Mouse (Mus musculus) lung, postnatal 0 days (tissue): ENCODE data around the gene G6pc3. TPM values are rescaled to one million over a fixed set of nuclear protein-coding genes. Genes with fewer than 3 reads are reported as not detected.

Source experiments
- ATAC-seq: fragments of 200-750 bp; cut with Nextera tagmentation; 2 replicates; pipeline ENCODE4 v1.8.0; 2017; ENCODE audit warnings: moderate library complexity
- DNase-seq: peaks from one replicate; pipeline ENCODE4 v3.0.0-alpha.2; 2016; ENCODE audit warnings: low spot score
- H3K27ac ChIP-seq: fragments of 300-500 bp; sonication (generic); 2 replicates; pipeline ENCODE4 v1.5.1; 2014; ENCODE audit warnings: antibody characterized with exemption, mild to moderate bottlenecking, low read length, mixed read lengths
- H3K27me3 ChIP-seq: fragments of 300-500 bp; sonication (generic); replicated peaks from 2 replicates; pipeline ENCODE4 v1.6.1; 2014; ENCODE audit warnings: low read length, mixed read lengths; ENCODE audit not compliant: insufficient read depth
- H3K36me3 ChIP-seq: fragments of 300-500 bp; sonication (generic); 2 replicates; pipeline ENCODE4 v1.6.1; 2014; ENCODE audit warnings: low read length, mixed read lengths; ENCODE audit not compliant: insufficient read depth
- H3K4me1 ChIP-seq: fragments of 300-500 bp; sonication (generic); 2 replicates; pipeline ENCODE4 v1.6.1; 2014; ENCODE audit warnings: antibody characterized with exemption, low read depth, low read length, mixed read lengths; ENCODE audit not compliant: insufficient read depth
- H3K4me2 ChIP-seq: fragments of 300-500 bp; sonication (generic); replicated peaks from 2 replicates; pipeline ENCODE4 v1.6.1; 2014; ENCODE audit warnings: low read depth, mild to moderate bottlenecking, low read length, moderate library complexity, mixed read lengths
- H3K4me3 ChIP-seq: fragments of 300-500 bp; sonication (generic); 2 replicates; pipeline ENCODE4 v1.5.1; 2014; ENCODE audit warnings: low read depth, low read length
- H3K9ac ChIP-seq: fragments of 300-500 bp; sonication (generic); replicated peaks from 2 replicates; pipeline ENCODE4 v1.6.1; 2014; ENCODE audit warnings: low read depth, mild to moderate bottlenecking
- H3K9me3 ChIP-seq: fragments of 300-500 bp; sonication (generic); 2 replicates; pipeline ENCODE4 v1.6.1; 2016; ENCODE audit warnings: low read length, mixed read lengths
- CTCF ChIP-seq: IDR thresholded peaks from 2 replicates; pipeline ENCODE4 v1.5.1; 2016; ENCODE audit warnings: antibody characterized with exemption, mild to moderate bottlenecking
- EP300 ChIP-seq: IDR thresholded peaks from 2 replicates; pipeline ENCODE4 v1.6.1; 2016; ENCODE audit warnings: antibody characterized with exemption, mild to moderate bottlenecking, control low read depth
- WGBS: fragments of 180-500 bp; shearing (Covaris S2); extraction: QIAGEN DNeasy Blood & Tissue Kit; methylation state at CpG from one replicate; pipeline ENCODE4 v1.1.7; 2014; 5-methylcytosine and 5-hydroxymethylcytosine counted together
- polyA plus RNA-seq: library from polyadenylated mRNA; unstranded; fragments of >200 nt; fragmentation: Nextera tagmentation; extraction: Ambion mirVana; gene quantifications from 2 replicates; pipeline ENCODE4 v1.2.1, GENCODE M21; 2015

The G6pc3 gene
- polyA plus RNA-seq, 1 experiment from 2014 or later = 16.7 TPM

DNA sequence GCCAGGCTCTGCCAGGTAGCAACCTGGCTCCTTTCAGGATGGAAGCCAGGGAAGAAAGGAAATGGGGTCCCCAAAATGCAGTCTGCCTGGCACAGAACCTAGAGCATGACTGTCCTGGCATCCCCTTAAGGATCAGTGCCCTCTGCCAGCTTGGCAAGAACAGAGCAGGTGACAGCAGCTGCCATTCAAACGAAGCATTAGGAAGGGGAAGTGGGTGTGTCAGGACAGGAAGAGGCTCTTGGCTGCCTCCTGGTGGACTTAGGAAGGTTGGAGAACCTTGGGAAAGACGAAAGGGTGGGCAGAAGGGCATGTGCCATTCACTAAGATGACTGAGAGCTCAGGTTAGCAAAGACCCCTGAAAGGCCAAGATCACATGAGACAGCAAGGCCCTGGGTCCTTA is 20.3 kb downstream of the G6pc3 start:
- H3K4me1 ChIP-seq = peaks cover 27% of the 10 kb centered on the region
- H3K4me2 ChIP-seq = no peak overlapping the region
- no peaks in the 10 kb centered on the region for H3K27me3 ChIP-seq
- TF ChIP-seq EP300 = no peak
- peak; percentile 87 for TF ChIP-seq CTCF
- no peaks in the 10 kb centered on the region for H3K9me3 ChIP-seq
- peak; percentile 84 for DNase-seq
- H3K9ac ChIP-seq = no peak overlapping the region
- peaks cover 6% of the 10 kb centered on the region for H3K36me3 ChIP-seq
- H3K27ac ChIP-seq = no peak overlapping the region; the same call in 1 of the 2 replicates
- WGBS = 18% methylated on average over 2 of the region's 2 CpGs
- no peak overlapping the region for H3K4me3 ChIP-seq
- ATAC-seq = peak; percentile 32; the same call in 1 of the 2 replicates

DNA sequence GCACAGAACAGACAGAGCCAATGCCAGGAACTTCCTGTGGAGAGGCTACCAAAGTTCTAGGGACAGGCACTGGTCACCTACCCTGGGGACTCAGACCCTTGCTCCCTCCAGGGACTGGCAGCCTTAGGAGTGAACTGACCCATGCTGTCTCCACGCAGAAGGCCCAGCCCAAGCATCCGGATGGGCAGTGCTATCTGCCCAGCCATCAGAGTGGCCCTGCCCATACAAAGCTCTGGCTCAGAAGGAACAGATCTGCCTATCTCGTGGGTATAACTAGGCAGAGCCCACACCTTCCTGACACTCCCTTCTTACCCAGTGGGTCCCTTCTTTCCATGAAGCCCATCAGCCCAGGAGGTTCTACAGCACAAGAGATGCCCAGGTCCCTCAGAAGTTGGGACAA is 20.8 kb downstream of the G6pc3 start:
- Histone ChIP-seq H3K9me3 (no peaks in the 10 kb centered on the region), H3K4me1 (peaks cover 31% of the 10 kb centered on the region), H3K4me2 (no peak overlapping the region), H3K9ac (no peak overlapping the region), H3K36me3 (peaks cover 5% of the 10 kb centered on the region; the same call in 1 of the 2 replicates), H3K4me3 (no peak overlapping the region), H3K27ac (no peak overlapping the region; the same call in 1 of the 2 replicates), H3K27me3 (no peaks in the 10 kb centered on the region)
- DNase-seq = no peak
- WGBS = 36% methylated on average over 3 of the region's 3 CpGs
- peak; percentile 37 for ATAC-seq
- TF ChIP-seq EP300 = no peak
- no peak for TF ChIP-seq CTCF

DNA sequence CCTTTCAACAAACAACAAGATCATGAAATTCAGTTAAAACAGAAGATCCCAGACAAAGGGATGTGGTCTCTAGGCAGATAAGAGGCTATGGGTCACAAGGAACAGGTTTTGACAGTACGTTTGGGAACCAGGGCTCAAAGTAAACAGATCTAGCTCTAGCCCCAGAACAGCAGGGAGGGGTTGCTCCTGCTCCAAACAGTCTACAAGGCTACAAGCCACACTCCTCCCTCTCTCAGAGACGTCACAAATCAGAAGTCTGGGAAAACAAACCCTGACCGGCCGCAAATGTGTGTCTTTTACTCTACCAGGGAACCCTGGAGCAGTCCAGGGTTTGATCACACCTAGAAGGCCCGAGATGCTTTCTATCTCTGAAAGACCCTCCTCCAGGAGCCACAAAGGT is 21.6 kb downstream of the G6pc3 start:
- DNase-seq (peak; percentile 35), ATAC-seq (no peak)
- no peaks in the 10 kb centered on the region for H3K9me3 ChIP-seq
- no peak overlapping the region for H3K4me2 ChIP-seq
- no peak overlapping the region for H3K27ac ChIP-seq
- H3K9ac ChIP-seq = no peak overlapping the region
- no peak overlapping the region for H3K4me3 ChIP-seq
- 43% methylated on average over 5 of the region's 5 CpGs for whole genome bisulfite sequencing
- peaks cover 5% of the 10 kb centered on the region; the same call in 1 of the 2 replicates for H3K36me3 ChIP-seq
- peaks cover 40% of the 10 kb centered on the region for H3K4me1 ChIP-seq
- H3K27me3 ChIP-seq = no peaks in the 10 kb centered on the region
- TF ChIP-seq CTCF (no peak), EP300 (no peak)

DNA sequence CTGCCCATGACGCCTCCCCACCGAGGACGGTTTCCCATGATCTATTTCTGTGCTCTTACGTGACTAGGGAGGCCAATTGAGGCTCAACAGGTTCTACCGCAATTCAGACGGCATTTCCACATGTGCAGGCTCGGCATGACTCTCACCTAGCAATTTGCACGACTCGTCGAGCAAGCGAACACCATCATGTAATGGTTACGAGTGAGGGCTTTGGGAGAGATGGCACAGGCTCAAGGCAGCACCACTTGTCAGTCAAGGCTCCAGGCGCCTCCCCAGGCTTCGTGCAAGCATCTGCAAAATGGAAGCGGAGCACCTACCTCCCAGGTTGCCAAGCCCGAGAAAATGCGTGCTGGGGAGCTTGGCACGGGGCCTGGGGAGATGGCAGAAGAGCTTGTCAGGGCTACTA is 22.5 kb downstream of the G6pc3 start:
- Histone ChIP-seq H3K4me2 (no peak overlapping the region), H3K4me3 (no peak overlapping the region), H3K4me1 (peaks cover 44% of the 10 kb centered on the region), H3K9ac (no peak overlapping the region), H3K27me3 (no peaks in the 10 kb centered on the region), H3K36me3 (no peaks in the 10 kb centered on the region), H3K27ac (no peak overlapping the region), H3K9me3 (no peaks in the 10 kb centered on the region)
- WGBS = 30% methylated on average over 18 of the region's 18 CpGs
- DNase-seq (no peak), ATAC-seq (no peak)
- no peak for TF ChIP-seq CTCF

DNA sequence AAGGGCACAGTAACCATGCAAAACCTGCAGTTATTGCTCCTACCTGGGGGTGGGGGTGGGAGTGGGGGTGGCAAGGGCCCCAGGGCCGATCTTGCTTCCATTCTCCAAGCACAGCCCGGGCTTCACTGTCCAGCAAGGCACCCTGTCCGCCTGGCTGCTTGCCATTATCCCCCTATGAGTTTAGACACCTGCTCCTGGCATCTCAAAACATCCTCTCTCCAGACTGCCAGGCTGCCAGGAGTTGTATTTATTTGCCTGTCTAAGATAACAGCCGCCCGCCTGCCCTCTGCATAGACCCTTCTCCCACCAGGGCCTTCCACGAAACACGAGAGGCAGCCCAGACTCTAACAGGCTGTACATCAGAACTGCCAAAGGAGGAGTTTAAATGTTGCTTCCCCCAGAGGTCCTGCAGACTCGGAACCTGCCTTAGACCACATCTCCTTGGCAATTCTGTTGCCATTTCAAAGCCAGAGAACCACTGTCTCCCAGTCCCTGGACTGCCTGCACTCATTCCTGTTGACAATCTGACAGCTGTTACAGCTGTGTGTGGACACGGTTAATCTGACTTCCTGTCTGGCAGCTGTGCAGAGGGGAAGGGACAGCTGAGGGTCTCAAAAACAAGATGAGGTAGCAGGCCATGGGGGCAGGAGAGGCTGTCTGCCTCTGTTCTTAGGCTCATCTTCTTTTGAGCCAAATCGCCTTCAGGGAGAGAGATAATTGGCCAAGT is 25.2 kb downstream of the G6pc3 start:
- H3K4me1 ChIP-seq = peaks cover 60% of the 10 kb centered on the region
- H3K9me3 ChIP-seq = no peaks in the 10 kb centered on the region
- H3K27ac ChIP-seq = peak overlapping the region; percentile 47
- 34% methylated on average over 10 of the region's 10 CpGs for WGBS
- TF ChIP-seq EP300 (no peak), CTCF (no peak)
- H3K4me2 ChIP-seq = no peak overlapping the region; the same call in 1 of the 2 replicates
- ATAC-seq (no peak), DNase-seq (peak; percentile 19)
- H3K4me3 ChIP-seq = no peak overlapping the region
- no peaks in the 10 kb centered on the region for H3K36me3 ChIP-seq
- no peaks in the 10 kb centered on the region for H3K27me3 ChIP-seq
- H3K9ac ChIP-seq = no peak overlapping the region

GRCm38 (mm10) chr11:102215511-102215910 is 26.1 kb downstream of the G6pc3 start:
- Histone ChIP-seq H3K9me3 (no peaks in the 10 kb centered on the region), H3K27me3 (no peaks in the 10 kb centered on the region), H3K4me3 (no peak overlapping the region), H3K9ac (no peak overlapping the region), H3K4me1 (peaks cover 69% of the 10 kb centered on the region), H3K36me3 (no peaks in the 10 kb centered on the region), H3K27ac (peak overlapping the region; percentile 80), H3K4me2 (peak overlapping the region; percentile 33)
- 50% methylated on average over 11 of the region's 11 CpGs for WGBS
- no peak for TF ChIP-seq EP300
- no peak for TF ChIP-seq CTCF
- no peak for ATAC-seq
- DNase-seq = no peak
